Comparison of ENCODE assay signal across 1 mouse cellular context in the genomic region with DNA sequence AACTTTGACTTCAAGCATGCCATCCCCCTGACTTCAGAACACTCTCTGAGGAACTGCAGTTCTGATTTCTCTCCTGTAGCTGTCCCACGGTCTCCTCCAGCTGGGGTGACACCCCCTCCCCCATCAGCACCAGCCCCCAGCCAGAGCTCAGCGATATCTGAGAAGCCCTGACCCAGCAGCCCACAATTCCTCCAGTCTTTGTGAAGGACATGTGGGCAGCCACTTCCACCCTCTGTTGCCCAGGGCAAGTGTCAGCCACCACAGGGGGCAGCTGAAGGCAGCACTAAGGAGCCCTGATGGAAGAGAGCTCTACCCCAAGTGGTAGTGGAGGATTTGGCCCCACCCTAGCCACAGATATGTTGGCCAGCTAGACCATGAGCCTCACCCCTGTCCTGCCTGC.
TF ChIP-seq lines count a peak whose summit lies in the region.

No protein-coding gene starts in this region.

TF ChIP-seq in myocyte, 11 proteins besides CTCF, POLR2A, EP300 and RAD21:
- TF ChIP-seq TCF12 (IDR thresholded peaks at IDR 0.05; ENCODE audit: insufficient read depth, poor library complexity, severe bottlenecking) (peak; percentile 39), MYOD1 (IDR thresholded peaks at IDR 0.05; ENCODE audit: control insufficient read depth in 1 of 3, insufficient read length in 2 of 3, low read depth in 2 of 3) (peak in 2 of 3 experiments; percentile 69 to 87), E2F4 (IDR thresholded peaks at IDR 0.05; ENCODE audit: insufficient read depth) (no peak), MYOG (IDR thresholded peaks at IDR 0.05; ENCODE audit: control insufficient read depth in 1 of 3, insufficient read depth in 1 of 3, insufficient read length in 2 of 3, low read depth in 2 of 3) (peak; percentile 64 to 96 (median 72)), MAX (IDR thresholded peaks at IDR 0.05; ENCODE audit: low read depth) (no peak), USF1 (IDR thresholded peaks at IDR 0.05; ENCODE audit: low read depth) (no peak), TCF3 (IDR thresholded peaks at IDR 0.05; ENCODE audit: insufficient read length, low read depth) (peak; percentile 47)
